Mouse (Mus musculus) c-Kit-positive CD71-negative TER-119-negative erythroid progenitor cells, embryonic 14.5 days (primary cell): ENCODE data around the gene Junb.

Source experiments
- DNase-seq: peaks from one replicate; pipeline ENCODE4 v3.0.0-alpha.2; 2013; ENCODE audit warnings: low read depth

Gene Junb

DNA sequence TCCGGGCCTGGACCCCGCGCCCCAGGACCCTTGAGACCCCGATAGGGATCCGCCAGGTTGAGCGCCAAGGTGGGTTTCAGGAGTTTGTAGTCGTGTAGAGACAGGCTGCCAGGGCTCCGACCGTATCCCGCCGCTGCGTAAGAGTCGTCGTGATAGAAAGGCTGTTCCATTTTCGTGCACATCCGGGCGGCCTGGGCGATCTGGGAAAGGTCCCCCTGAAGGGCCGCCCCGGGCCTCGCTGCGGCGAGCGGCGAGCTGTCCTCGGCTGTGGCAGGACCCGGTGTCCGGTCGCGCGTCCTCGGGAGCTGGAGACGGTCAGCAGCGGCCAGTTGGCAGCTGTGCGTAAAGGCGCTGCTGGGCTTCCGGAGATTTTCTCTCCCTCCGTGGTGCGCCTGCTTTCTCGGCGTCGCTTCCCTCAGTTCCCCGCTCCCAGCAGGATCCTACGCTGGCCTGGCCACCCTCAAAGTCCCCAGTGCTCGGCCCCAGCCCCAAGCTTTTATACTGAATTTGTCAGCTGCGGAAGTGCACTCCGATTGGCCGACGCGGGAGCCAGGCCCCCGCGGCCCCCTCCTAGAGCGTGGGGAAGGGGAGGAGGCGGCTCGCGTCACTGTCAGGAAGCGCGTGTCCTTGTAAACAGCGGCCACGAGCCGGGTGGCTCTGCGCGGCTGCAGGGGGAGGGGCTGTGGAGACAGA, at the start of gene Junb:
Gene Junb (minus strand): TSS at position 471 of the 693 bp plus-strand sequence.
- DNase-seq: peak; percentile 94

DNA sequence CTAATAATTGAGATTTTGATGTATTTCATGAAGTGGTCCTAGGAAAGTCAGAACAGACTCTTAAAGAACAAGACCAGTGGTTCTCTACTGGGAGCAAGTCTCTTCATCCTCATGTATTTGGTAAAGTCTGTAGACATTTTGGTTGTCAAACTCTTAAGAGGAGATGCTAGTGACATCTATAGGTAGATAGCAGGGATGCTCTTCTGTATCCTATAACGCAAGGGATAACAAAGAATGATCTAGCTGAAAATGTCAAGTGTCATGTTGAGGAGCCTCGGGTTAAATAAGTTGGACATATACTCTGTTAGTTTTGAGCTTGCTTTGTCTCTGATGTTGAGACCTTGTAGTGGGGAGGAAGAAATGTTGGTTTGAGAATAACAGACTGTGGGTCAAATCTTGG, 49.4 kb upstream of the Junb start:
- DNase-seq: no peak

DNA sequence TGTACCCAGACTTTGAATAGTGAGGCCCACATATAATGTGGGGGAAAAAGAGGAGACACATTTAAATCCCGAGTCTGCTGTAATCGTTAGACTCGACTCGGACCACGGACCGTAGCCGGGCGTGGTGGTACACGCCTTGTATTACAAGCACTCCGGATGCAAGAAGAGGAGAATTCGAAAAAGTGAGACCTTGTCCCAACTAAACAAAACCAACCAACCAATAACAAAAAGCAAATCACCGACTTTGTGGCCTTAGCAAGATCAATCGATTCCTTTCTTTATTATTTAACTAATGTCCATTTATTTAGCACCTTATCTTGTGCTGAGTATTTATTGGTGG, 49.0 kb upstream of the Junb start:
- no peak for DNase-seq

DNA sequence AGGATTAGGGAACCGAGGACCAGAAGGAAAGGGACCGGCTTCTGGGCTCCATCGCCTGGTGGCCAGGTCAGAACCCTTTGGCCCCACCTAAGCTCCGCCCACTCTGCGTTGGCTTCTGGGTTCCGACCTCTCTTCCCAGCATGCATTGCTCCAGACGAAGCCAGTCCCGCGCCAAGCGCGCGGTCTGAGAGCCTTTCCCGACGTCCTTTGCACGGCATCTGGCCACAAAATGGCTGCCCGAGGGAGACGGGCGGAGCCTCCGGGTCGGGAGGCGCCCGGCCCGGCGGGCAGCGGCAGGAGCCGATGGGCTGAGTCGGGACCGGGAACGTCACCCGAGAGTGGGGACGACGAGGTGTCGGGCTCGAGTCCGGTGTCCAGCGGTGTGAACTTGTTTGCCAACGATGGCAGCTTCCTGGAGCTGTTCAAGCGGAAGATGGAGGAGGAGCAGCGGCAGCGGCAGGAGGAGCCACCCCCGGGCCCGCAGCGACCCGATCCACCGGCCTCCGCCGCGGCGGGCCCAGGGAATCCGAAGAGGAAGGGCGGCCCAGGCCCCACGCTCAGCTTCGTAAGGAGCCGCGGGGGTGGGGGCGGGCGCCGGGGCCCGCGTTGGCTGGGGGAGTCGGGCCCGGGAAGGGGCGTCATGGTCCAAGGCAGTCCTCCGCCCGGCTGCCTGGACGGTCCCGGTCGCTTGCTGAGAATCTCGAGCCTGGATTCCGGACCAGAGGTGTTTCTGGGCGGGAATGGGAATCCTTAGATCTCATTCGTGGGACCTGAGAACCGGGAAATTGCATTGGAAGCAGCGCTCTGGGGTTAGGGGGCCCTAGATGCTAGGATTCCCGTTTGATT, 48.4 kb upstream of the Junb start, which contains the start of gene Trir:
Gene Trir (plus strand): TSS at position 154 of the 846 bp plus-strand sequence.
- DNase-seq: peak; percentile 98

DNA sequence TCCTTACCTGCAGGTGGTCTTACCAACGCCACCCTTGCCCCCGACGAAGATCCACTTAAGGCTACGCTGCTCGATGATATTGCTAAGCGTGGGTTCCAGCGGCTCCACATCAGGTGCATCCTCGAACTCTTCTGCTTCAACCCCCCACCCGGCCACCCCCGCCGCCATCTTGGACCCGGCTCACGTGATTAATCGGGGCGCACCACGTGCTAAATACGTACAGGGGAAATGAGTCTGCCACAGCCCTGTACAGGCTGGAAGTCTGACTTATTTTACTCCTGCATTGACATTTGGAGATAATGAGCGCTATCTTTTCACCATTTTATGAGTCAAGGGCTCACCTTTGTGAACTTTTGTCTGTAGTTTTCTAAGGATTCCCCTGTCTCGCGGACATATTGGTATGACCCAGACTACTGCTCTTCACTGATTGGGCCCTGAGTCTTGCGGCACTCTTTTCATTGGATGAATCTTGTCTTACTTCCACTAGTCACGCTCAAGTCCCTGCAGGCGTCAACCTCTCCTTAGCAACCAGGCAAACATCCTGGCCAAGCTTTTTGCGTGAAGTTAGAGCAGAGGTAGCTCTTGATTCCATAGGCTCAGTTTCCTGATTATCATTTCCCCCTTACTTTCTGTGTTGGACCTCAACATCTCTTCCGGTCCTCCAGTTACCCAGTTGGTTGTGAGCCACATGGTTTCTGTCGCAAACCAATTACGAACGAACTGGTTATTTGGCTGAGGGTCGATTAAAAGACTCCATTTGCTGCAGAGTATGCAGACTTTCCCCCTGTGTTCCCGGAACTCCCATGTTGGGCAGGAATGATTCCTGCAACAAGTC, 46.8 kb upstream of the Junb start, which contains the start of gene Asna1:
Gene Asna1 (minus strand): TSS at position 184 of the 835 bp plus-strand sequence.
- peak; percentile 91 for DNase-seq

DNA sequence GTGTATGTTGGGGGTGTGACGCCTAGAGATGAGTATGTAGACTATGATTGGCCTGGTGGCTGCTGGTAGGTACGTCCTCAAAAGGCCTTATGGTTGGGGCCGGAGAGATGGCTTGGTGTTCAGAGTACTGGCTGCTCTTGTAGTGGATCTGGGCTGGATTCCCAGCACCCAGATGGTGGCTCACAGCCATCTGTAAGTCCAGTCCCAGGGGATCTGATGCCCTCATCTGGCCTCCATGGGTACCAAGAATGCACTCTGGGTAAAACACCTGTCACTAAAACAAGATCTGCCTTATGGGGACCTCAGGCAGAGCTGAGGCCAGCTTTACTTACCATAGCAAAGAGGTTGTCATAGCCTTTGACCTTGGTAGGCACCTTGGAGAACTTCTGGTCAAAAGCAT, 45.3 kb upstream of the Junb start:
- no peak for DNase-seq

DNA sequence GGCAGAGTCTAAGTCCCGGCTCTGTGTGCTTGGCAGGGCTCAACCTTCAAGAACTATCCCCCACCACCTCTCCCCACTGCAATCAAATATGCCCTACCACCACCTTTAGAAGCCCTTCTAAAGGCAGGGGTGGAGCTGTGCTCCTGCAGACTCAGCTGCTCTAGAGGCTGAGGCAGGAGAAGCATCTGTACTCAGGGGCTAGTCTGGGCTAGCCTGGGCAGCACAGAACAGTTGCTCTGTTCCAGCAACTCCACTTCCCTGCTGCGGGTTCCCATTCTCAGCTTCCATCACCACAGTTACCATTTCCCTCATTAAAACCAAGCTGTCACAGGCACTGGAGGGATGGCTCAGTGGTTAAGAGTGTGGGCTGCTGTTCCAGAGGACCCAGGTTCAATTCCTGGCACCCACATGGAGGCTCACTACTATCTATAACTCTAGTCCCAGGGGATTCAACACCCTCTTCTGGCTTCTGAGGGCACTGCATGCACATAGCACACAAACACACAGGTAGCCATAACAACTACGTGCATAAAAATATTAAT, 43.1 kb upstream of the Junb start:
- DNase-seq: no peak

DNA sequence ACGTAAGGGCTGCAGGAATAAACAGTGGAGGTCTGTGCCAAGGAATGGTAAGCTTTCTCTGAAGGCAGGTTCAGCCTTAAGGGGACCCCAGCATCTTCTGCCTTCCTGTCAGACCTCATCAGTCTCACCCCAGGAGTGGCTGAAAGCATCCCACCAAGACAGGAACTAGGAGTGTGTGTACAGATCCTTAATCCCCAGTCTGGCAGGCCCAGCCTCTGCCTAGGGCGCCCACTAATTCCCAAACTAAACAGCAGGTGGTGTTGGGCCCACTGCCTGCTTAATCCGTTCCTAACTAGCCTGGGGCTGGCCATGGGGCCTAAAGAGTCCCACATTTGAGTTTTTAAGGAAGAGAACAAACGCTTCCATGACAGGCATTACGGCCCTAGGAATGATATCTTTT, 38.7 kb upstream of the Junb start:
- no peak for DNase-seq

DNA sequence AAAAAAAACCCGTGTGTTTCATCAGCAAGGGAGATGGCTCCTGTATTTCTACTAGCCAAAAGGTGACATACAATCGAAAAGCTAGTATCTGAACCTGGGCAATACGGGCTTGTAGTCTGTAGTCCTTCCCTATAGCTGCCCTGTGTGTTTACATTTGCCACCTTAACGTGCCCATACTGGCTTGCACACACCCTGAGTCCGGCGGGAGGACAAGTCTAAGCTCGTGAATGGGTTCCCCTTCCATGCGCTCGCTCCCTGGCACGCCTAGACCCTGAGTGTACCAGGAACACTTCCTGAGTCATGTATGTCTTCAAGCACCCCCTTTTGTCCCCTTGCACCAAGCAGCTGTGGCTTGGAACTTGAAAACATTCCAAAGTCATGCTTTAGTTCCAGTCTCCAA, 38.2 kb upstream of the Junb start:
- DNase-seq: no peak

DNA sequence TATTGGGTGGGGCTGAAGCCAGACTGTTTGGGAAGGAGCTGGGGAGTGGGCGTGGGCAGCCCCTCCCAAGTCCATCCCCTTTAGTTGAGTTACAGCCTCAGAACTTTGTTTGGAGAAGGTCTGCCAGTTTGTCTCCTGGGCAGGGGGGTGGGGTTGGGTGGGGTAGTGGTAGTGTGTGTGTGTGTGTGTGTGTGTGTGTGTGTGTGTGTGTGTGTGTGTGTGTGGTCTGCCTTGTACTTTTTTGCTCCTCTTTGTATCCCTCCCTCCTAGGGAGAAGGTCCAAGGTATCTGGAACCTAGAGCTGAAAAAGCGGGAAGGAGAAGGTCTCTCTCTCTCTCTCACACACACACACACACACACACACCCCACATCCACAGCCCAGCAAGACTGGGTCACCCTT, 35.9 kb upstream of the Junb start, which contains the start of gene Best2:
Gene Best2 (minus strand): TSS at position 101 of the 400 bp plus-strand sequence.
- no peak for DNase-seq

DNA sequence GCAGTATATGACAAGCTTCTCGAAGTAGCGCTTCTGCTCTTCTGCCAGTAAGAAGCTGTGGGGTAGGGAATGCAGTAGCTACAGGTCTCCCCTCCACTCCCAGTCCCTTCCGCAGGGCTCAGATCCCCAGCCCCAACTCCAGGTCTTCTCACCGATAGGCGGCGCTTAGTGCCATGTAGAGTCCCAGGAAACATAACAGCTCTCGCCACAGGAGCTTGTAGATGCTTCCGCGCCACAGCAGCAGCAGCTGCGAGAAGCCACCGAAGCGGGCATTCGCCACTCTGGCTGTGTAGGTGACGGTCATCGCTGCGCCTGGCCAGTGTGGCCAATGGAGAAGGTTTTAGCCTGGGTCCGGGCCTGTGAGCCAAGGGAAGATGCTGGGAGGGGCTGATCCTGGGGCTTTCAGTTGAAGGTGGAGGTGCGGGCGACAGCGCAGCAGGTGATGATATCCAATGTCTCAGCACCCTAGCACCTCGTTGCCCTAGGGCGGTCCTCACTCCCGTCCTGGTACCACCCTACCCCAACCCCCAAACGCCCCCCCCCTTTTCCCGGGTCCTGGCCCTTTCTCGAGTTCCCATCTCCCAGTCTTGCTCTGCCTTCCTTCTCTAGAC, 34.8 kb upstream of the Junb start:
- DNase-seq: no peak

DNA sequence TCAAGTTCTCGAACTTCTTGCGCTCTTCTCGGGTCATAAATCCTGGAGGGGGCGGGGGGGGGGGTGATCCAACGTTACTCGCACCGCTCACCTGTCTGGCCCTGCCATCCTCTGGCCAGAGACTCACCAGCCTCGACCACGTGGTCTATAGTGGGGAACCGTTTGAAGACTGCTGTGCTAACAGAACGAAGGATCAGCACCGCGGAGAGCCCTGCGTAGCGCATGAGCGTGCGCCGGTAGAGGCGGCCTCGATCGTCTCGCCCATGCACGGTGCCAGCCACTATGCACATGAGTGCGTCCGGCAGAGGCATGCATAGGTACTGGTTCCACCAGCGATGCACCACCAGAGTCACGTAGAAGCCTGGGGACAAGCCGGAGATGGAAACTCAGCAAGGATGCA, 32.7 kb upstream of the Junb start:
- DNase-seq: no peak

DNA sequence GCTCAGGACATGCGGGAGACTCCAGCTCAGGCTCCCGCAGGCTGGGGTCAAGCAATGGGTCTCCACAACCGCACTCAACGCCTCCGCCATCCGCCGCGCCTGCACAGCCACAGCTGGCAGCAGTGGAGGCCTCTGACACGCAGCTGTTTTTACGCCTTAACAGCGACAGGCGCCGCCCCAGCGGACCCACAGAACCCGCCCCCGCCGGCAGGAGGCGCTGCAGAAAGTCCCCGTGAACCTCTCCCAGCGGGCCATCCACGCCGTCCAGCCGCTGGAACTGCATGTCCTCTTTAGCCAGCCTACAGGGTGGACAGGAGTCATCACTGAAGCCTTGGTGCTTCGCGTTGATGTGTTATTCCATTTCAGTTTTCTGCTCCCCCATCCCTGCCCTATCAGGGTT, 29.2 kb upstream of the Junb start:
- no peak for DNase-seq

DNA sequence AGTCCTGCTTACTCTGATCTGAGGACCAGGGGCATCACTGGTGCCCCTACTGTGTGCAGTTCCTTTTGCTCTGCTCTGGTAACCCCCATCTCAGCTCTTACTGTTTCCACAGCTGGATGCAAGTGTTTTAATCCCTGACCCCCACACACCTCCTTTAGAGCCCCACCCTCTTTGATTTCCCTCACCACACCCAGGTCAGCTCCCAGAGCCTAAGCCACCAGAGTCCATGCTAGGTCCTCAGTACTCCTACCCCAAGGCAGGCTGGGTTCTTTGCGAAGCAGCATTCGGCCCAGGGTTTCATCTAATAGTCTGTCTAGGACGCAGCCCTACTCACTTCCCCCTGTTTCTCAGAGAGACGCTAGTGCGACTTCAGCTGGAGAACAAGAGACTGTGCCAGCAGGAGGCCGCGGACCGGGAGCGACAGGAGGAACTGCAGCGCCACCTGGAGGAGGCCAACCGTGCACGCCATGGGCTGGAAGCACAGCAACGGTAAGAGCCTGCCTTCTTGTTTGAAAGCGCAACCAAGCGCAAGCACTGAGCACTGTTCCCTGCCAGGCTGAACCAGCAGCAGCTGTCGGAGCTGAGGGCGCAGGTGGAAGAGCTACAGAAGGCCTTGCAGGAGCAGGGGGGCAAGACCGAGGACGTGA, 19.3 kb upstream of the Junb start:
- DNase-seq: peak; percentile 87

DNA sequence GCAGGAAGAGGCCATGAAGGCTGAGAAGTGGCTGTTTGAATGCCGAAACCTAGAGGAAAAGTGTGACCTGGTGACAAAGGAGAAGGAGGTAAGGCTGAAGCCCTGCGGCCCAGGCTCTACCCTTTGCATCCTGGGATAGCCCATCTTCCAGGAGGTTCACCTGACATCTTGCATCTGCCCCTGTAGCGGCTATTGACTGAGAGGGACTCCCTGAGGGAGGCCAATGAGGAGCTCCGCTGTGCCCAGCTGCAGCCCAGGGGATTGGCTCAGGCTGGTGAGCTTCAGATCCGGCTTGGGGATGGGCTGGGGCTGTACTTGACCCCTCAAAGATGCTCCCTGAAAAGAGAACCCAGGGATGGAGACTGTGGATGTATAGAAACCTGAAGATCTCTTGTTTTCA, 18.5 kb upstream of the Junb start:
- DNase-seq: no peak

DNA sequence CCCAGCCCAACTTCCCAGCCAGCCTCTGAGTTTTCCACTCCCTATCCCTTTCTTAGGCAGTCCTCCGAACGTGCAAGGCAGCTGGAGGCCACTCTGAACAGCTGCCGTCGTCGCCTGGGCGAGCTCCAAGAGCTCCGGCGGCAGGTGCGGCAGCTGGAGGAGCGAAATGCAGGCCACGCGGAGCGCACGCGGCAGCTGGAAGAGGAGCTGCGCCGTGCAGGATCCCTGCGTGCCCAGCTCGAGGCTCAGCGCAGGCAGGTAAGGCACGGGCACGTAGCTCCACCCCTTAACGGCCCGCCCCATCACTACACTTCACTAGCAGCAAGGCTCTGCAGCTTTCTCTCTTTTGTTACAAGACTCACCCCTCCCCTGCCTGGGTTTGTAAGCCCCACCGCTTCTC, 17.2 kb upstream of the Junb start:
- no peak for DNase-seq

DNA sequence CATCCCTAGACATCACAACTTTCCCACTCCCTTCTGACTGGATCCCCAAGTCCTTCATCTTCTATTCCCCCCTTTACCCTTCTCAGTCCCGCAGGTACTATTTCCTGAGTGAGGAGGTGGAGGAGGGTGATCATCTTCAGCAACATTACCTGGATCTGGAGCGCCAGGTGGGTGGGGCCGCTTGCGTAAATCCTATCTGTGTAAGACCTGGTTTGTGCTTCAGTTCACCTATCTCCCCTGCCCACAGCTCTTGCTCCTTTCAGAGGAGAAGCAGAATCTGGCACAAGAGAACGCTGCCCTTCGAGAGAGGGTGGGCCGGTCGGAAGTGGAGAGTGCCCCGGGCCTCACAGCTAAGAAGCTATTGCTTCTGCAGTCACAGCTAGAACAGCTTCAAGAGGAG, 15.9 kb upstream of the Junb start:
- DNase-seq: no peak

DNA sequence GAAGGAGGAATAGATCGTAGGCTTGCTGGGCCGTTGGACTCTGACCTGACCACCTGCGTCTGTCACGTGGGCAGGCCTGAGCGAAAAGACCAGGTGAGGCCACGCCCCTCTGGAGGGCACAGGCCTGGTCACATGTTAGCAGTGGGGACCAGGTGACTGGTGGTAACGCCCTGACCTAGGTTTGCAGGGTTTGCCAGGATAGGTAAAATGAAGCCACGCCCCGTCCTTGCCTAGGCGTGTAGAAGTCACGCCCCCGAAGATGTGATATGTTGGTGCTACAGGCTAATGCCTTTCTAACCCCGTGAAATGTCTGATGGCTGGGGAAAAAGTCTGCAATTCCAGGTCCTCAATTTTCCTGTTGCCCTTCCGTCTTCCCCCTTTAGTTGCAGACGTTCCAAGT, 12.3 kb upstream of the Junb start:
- DNase-seq: no peak

DNA sequence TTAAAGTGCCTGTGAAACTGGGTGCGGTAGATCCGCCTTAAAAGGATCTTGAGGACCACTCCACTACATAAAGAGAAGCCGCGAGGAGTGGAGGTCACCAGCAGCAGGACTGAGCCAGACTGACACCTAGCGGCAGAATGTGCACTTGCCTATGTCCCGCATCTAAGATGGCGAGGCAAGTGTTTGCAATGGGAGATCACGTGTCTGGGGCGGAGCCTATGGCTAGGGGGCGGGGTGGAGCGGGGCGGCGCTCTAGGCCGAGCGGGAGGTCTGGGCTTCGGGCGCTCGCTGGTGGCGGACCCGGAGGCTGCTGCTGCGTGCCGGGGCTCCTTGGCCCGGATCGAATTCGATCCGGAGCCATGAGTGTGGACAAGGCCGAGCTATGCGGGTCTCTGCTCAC, 11.8 kb upstream of the Junb start, which contains the start of gene Hook2:
Gene Hook2 (plus strand): TSS at position 255 of the 400 bp plus-strand sequence.
- DNase-seq: peak; percentile 99

DNA sequence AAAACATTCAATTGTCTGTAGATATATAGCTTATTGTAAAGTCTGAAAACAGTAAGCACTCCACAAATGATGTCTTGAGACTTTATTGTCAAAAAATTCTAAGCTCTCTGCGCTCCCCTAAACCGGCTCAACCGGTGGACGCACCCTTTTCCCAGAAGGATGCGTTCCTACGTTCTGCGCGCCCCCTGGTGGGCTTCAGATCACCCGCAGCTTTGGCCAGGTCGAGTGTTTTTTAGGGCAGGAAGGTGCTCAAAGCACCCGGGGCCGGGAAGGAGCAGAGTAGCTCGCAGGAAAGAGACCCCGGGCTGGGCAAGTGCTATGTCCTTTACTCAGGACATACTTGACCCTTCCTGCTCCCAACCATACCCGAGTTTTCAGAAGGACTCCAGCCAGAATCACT, 11.3 kb upstream of the Junb start:
- DNase-seq: peak; percentile 95

DNA sequence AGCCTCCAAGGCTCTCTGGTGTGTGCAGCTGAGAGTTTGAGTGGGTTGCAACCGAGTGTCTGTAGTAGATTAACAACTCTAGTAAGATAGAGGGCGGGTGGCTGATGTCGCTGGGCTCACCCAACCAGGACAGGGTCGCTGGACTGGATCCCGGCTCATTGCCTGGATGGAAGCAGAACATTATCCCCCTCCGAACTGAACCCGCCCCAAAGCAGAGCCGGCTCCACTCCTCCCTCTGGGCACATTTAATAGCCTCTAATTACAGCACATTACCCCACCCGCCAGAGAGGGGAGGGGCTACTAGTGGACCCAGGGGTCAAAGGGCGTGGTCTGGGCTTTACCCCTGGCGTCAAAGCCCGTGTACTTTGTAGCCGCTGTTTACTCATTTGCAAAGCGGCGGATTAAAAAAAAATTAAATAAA, 10.8 kb upstream of the Junb start:
- no peak for DNase-seq
